Comparison of ENCODE assay signal across 8 mouse cellular contexts in genomic region chr5:114379763-114380162, GRCm38 (mm10). TPM values are rescaled to one million over a fixed set of nuclear protein-coding genes. Genes with fewer than 3 reads are reported as not detected.
DNase-seq lines count a peak whose midpoint lies in the region; ATAC-seq and TF ChIP-seq lines count a peak whose summit lies in the region.

No protein-coding gene starts in this region.

- H3K9ac ChIP-seq in kidney, embryonic 16.5 days (replicated peaks; ENCODE audit: low read length) = peak overlapping the region; percentile 98
- H3K9ac ChIP-seq in heart, embryonic 16.5 days (ENCODE audit: low read length) = peak overlapping the region; percentile 88

- peaks cover 93% of the 10 kb centered on the region for H3K79me2 ChIP-seq in macrophage (ENCODE audit: inconsistent target)

- peaks cover 8% of the 10 kb centered on the region for H3K36me3 ChIP-seq in kidney, embryonic 16.5 days (ENCODE audit: insufficient read depth, low read length)
- H3K36me3 ChIP-seq in heart, embryonic 16.5 days (ENCODE audit: control insufficient read depth, insufficient read depth) = peaks cover 2% of the 10 kb centered on the region; the same call in 1 of the 2 replicates
- no peaks in the 10 kb centered on the region; the same call in 1 of the 2 replicates for H3K36me3 ChIP-seq in macrophage (ENCODE audit: inconsistent target)

- WGBS in kidney, embryonic 16.5 days = 1% methylated on average over 20 of the region's 20 CpGs
- WGBS in heart, embryonic 16.5 days = 1% methylated on average over 20 of the region's 20 CpGs
- 2% methylated on average over 20 of the region's 20 CpGs for WGBS in macrophage (ENCODE audit: missing documents)

- TF ChIP-seq CTCF in Patski (IDR thresholded peaks at IDR 0.05) = no peak

- CTCF ChIA-PET in Patski (lab: Charles Lee) = interaction anchor here (0.9 to 2.1 kb wide), 4 partner anchors 9 to 28 kb away, joined by 3 to 5 read pairs (median 4); no protein-coding TSS in a partner anchor

- POLR2A ChIA-PET in Patski (lab: Charles Lee) = interaction anchor here (1.0 to 1.9 kb wide), 4 partner anchors 10 to 27 kb away, joined by 3 to 9 read pairs (median 6); no protein-coding TSS in a partner anchor

- peaks cover 52% of the 10 kb centered on the region for H3K4me1 ChIP-seq in kidney, embryonic 16.5 days (ENCODE audit: insufficient read depth, low read length)
- H3K4me1 ChIP-seq in heart, embryonic 16.5 days (ENCODE audit: control insufficient read depth, insufficient read depth, low read length) = peaks cover 53% of the 10 kb centered on the region

- no peak for DNase-seq in kidney, adult 18-20 months
- DNase-seq in Patski (ENCODE audit: low read depth, low spot score) = no peak
- no peak for DNase-seq in right cerebral cortex, postnatal 4 days
- no peak for DNase-seq in layer of hippocampus, postnatal 10 days (ENCODE audit: low spot score in 2 of 2)
- DNase-seq in kidney, postnatal 10 days = no peak

- in situ Hi-C loops in Patski (cut with MboI; ENCODE audit: low pct_unique_long_range_greater_than_20kb) = no loop called here

- H3K4me2 ChIP-seq in kidney, embryonic 16.5 days (replicated peaks; ENCODE audit: low read depth, low read length) = peak overlapping the region; percentile 87
- H3K4me2 ChIP-seq in heart, embryonic 16.5 days (ENCODE audit: low read depth, low read length) = peak overlapping the region; percentile 85

- peak overlapping the region; percentile 90 for H3K4me3 ChIP-seq in kidney, embryonic 16.5 days (ENCODE audit: low read length)
- H3K4me3 ChIP-seq in heart, embryonic 16.5 days (ENCODE audit: low read length) = peak overlapping the region; percentile 87
- peak overlapping the region; percentile 95 for H3K4me3 ChIP-seq in macrophage (ENCODE audit: inconsistent target)

- H3K9me3 ChIP-seq in kidney, embryonic 16.5 days (ENCODE audit: low read length) = no peaks in the 10 kb centered on the region
- H3K9me3 ChIP-seq in heart, embryonic 16.5 days (replicated peaks; ENCODE audit: control insufficient read depth, low read length) = no peaks in the 10 kb centered on the region

- H3K27me3 ChIP-seq in kidney, embryonic 16.5 days (ENCODE audit: insufficient read depth, low read length) = no peaks in the 10 kb centered on the region
- no peaks in the 10 kb centered on the region for H3K27me3 ChIP-seq in Patski
- H3K27me3 ChIP-seq in heart, embryonic 16.5 days (ENCODE audit: control insufficient read depth, insufficient read depth, low read length) = no peaks in the 10 kb centered on the region

- H3K27ac ChIP-seq in kidney, embryonic 16.5 days (ENCODE audit: low read length) = peak overlapping the region; percentile 91
- peak overlapping the region; percentile 91 for H3K27ac ChIP-seq in heart, embryonic 16.5 days (ENCODE audit: low read length)
- peak overlapping the region; percentile 63 for H3K27ac ChIP-seq in macrophage

- ATAC-seq in kidney, embryonic 16.5 days (ENCODE audit: low FRiP score, low TSS enrichment) = peak; percentile 24
- ATAC-seq in Patski = peak; percentile 5
- ATAC-seq in heart, embryonic 16.5 days (replicated peaks; ENCODE audit: extremely low read depth, insufficient read depth, low FRiP score) = 0 out of 2 replicates have a peak, but pooled peaks have one; percentile 5

RNA-seq across cellular contexts. Expression of gene Kctd10, which starts 0.5 kb away (rescaled TPM):
- 116 and 124 TPM in 2 replicates for polyA plus RNA-seq in kidney, embryonic 16.5 days (2015; fragmentation: Nextera tagmentation; extraction: Ambion mirVana)
- polyA plus RNA-seq in Patski (2021) = 98.6 TPM
- polyA plus RNA-seq in heart, embryonic 16.5 days (2015; fragmentation: Nextera tagmentation; extraction: Ambion mirVana) = 112 and 119 TPM in 2 replicates
- total RNA-seq in macrophage (2018; cell fraction: chromatin; rRNA removed) = 10 to 100 TPM; 18.2 to 92.9 (median 31.0) TPM
- total RNA-seq in macrophage (2018; cell fraction: cytosol; rRNA removed) = 10 to 100 TPM; 43.9 to 93.6 (median 53.8) TPM
- total RNA-seq in macrophage (2018; cell fraction: nucleus; rRNA removed) = 100 to 1,000 TPM in 1 of 26 experiments, 10 to 100 TPM in 25; 28.5 to 105 (median 41.2) TPM
- polyA plus RNA-seq in macrophage (2018) = 35.6 to 52.1 TPM (median 46.0 TPM) in 3 replicates
- total RNA-seq in layer of hippocampus, postnatal 10 days (2021) = 10 to 100 TPM; 45.1 to 45.9 TPM

RNA-seq across cellular contexts. Expression of gene Ube3b, which starts 0.6 kb away (rescaled TPM):
- 51.5 and 54.0 TPM in 2 replicates for polyA plus RNA-seq in kidney, embryonic 16.5 days (2015; fragmentation: Nextera tagmentation; extraction: Ambion mirVana)
- 98.6 TPM for polyA plus RNA-seq in Patski (2021)
- polyA plus RNA-seq in heart, embryonic 16.5 days (2015; fragmentation: Nextera tagmentation; extraction: Ambion mirVana) = 44.2 and 50.9 TPM in 2 replicates
- 100 to 1,000 TPM in 1 of 26 experiments, 10 to 100 TPM in 25; 35.8 to 103 (median 51.7) TPM for total RNA-seq in macrophage (2018; cell fraction: chromatin; rRNA removed)
- 10 to 100 TPM; 27.3 to 58.6 (median 40.6) TPM for total RNA-seq in macrophage (2018; cell fraction: cytosol; rRNA removed)
- 10 to 100 TPM; 30.3 to 65.5 (median 42.2) TPM for total RNA-seq in macrophage (2018; cell fraction: nucleus; rRNA removed)
- 30.9 to 38.3 TPM (median 37.2 TPM) in 3 replicates for polyA plus RNA-seq in macrophage (2018)
- total RNA-seq in layer of hippocampus, postnatal 10 days (2021) = 10 to 100 TPM; 69.1 to 83.7 TPM
